Mouse (Mus musculus): ENCODE data around the gene Cfap206.

DNA sequence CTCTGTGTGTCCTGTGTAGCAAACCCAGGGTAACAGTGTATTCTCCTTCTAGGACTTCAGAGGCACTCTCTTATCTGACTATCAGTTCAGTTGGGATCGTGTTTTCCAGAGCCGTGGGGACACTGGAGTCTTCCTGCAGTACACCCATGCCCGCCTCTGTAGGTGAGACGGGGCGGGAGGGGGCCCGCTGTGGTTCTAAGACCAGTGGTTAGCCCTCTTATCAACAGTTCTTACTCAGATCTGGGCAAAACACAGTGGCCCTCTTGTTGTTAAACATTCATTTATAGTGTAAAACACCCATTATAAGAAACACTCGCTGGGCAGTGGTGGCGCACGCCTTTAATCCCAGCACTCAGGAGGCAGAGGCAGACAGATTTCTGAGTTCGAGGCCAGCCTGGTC, 73.9 kb downstream of the Cfap206 start:
- no peak for TF ChIP-seq CTCF (IDR thresholded peaks at IDR 0.05; ENCODE audit: control insufficient read depth, insufficient read depth, insufficient replicate concordance, low read depth, low read length)
- TF ChIP-seq POLR2A (IDR thresholded peaks at IDR 0.05; ENCODE audit: control insufficient read depth, low read depth, low read length): no peak
